Comparison of ENCODE assay signal across 16 mouse cellular contexts in the genomic region with DNA sequence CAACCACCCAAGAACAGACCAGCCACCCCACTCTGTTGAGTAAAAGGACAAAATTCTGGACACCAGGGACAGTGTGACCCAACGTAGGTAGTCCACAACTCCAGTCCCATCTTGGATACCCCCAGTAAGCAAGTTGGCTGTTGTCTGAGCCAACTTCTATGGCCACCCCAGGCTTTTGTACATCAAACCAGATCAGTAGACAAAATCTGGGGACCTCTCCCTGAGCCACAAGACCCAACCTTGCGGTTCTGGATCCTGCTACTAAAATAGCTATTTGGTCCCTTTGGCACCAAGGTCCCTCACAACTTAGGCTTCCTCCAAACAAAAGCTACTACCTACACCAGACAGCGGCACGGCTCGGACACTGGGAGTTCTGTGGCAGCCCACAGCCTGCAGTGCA. TPM values are rescaled to one million over a fixed set of nuclear protein-coding genes. Genes with fewer than 3 reads are reported as not detected.
DNase-seq lines count a peak whose midpoint lies in the region; ATAC-seq and TF ChIP-seq lines count a peak whose summit lies in the region.
"Had no signal": no experiment of that assay in that cellular context is flagged by ENCODE, and none has a peak within 500 bp of the region (broad histone marks: within the 10 kb centered on the region; RNA-seq: fewer than 3 reads in every experiment).

No protein-coding gene starts in this region.

- no peak for ATAC-seq in heart, embryonic 11.5 days (replicated peaks; ENCODE audit: insufficient number of reproducible peaks, low FRiP score, low TSS enrichment)
- no peak for ATAC-seq in heart, embryonic 15.5 days (replicated peaks; ENCODE audit: insufficient number of reproducible peaks, insufficient read depth, low FRiP score, low read depth)
- ATAC-seq: hindbrain, postnatal 0 days had no signal

- peaks cover 32% of the 10 kb centered on the region for H3K4me1 ChIP-seq in heart, embryonic 11.5 days (ENCODE audit: control insufficient read depth, insufficient read depth, low read length)
- H3K4me1 ChIP-seq in ES-Bruce4 (ENCODE audit: control insufficient read depth, insufficient read depth, low read length) = peaks cover 11% of the 10 kb centered on the region
- peaks cover 61% of the 10 kb centered on the region for H3K4me1 ChIP-seq in heart, embryonic 15.5 days (replicated peaks)
- H3K4me1 ChIP-seq in small intestine, adult 2 months (ENCODE audit: control insufficient read depth, insufficient read depth, insufficient read length, low read length) = peaks cover 9% of the 10 kb centered on the region

- H3K36me3 ChIP-seq in heart, embryonic 11.5 days (ENCODE audit: control insufficient read depth, insufficient read depth, low read length) = no peaks in the 10 kb centered on the region
- H3K36me3 ChIP-seq in ES-Bruce4 (ENCODE audit: control insufficient read depth, insufficient read depth, low read length, poor library complexity, severe bottlenecking) = no peaks in the 10 kb centered on the region
- H3K36me3 ChIP-seq in heart, embryonic 15.5 days = no peaks in the 10 kb centered on the region
- H3K36me3 ChIP-seq in small intestine, adult 2 months (ENCODE audit: control insufficient read depth, insufficient read depth, low read length) = no peaks in the 10 kb centered on the region
- H3K36me3 ChIP-seq: midbrain, embryonic 12.5 days; neural tube, embryonic 12.5 days had no signal

- peaks cover 10% of the 10 kb centered on the region; the same call in 1 of the 2 replicates for H3K27me3 ChIP-seq in heart, embryonic 11.5 days (ENCODE audit: control insufficient read depth, insufficient read depth, low read length)
- H3K27me3 ChIP-seq in ES-Bruce4 (ENCODE audit: control insufficient read depth, insufficient read depth, low read length, poor library complexity, severe bottlenecking) = no peaks in the 10 kb centered on the region
- peaks cover 7% of the 10 kb centered on the region; the same call in 1 of the 2 replicates for H3K27me3 ChIP-seq in heart, embryonic 15.5 days
- H3K27me3 ChIP-seq in small intestine, adult 2 months (ENCODE audit: control insufficient read depth, insufficient read depth, low read length) = peaks cover 3% of the 10 kb centered on the region; the same call in 1 of the 2 replicates

- WGBS in heart, embryonic 11.5 days (ENCODE audit: insufficient replicate concordance) = 84% methylated on average over 5 of the region's 5 CpGs
- WGBS in heart, embryonic 15.5 days = 85% methylated on average over 5 of the region's 5 CpGs
- 89% methylated on average over 5 of the region's 5 CpGs for WGBS in small intestine, adult 2 months

- DNase-seq in heart, adult 9 months (ENCODE audit: low spot score in 2 of 2) = no peak
- no peak for DNase-seq in adrenal gland, postnatal 4 days (ENCODE audit: low spot score in 2 of 2)
- no peak for DNase-seq in kidney, postnatal 10 days
- DNase-seq: adrenal gland, adult 2 months; cerebellum, postnatal 36 days; kidney, postnatal 25 days; layer of hippocampus, postnatal 36 days had no signal

- no peak for TF ChIP-seq POLR2A in ES-Bruce4 (IDR thresholded peaks at IDR 0.05; ENCODE audit: insufficient read depth, low read length)
- TF ChIP-seq POLR2A in small intestine, adult 2 months (IDR thresholded peaks at IDR 0.05; ENCODE audit: low read depth, low read length) = no peak

- no peak for TF ChIP-seq CTCF in ES-Bruce4 (IDR thresholded peaks at IDR 0.05; ENCODE audit: low read depth, low read length)
- no peak for TF ChIP-seq CTCF in small intestine, adult 2 months (IDR thresholded peaks at IDR 0.05; ENCODE audit: extremely low read depth, insufficient read length, insufficient replicate concordance, low read depth, low read length)

- no peak for TF ChIP-seq EP300 in ES-Bruce4 (IDR thresholded peaks at IDR 0.05; ENCODE audit: insufficient read depth, low read depth, low read length)

- H3K4me3 ChIP-seq in heart, embryonic 11.5 days (ENCODE audit: low read depth, low read length) = no peak overlapping the region; the same call in 1 of the 2 replicates
- peak overlapping the region; percentile 53 for H3K4me3 ChIP-seq in ES-Bruce4 (ENCODE audit: low read depth, low read length)
- H3K4me3 ChIP-seq in heart, embryonic 15.5 days = 0 out of 2 replicates have a peak overlapping the region, but pooled peaks have one; percentile 1
- H3K4me3 ChIP-seq in small intestine, adult 2 months (ENCODE audit: low read depth, low read length) = peak overlapping the region; percentile 24
- H3K4me3 ChIP-seq: erythroblast, embryonic 14.5 days; midbrain, embryonic 12.5 days; neural tube, embryonic 12.5 days had no signal

- H3K27ac ChIP-seq in heart, embryonic 11.5 days (ENCODE audit: low read depth, low read length) = no peak overlapping the region
- peak overlapping the region; percentile 27 for H3K27ac ChIP-seq in ES-Bruce4 (ENCODE audit: insufficient read depth, low read length)
- peak overlapping the region; percentile 84 for H3K27ac ChIP-seq in heart, embryonic 15.5 days
- no peak overlapping the region for H3K27ac ChIP-seq in small intestine, adult 2 months (ENCODE audit: insufficient read depth, low read depth, low read length)
- H3K27ac ChIP-seq: hindbrain, postnatal 0 days; midbrain, embryonic 12.5 days; neural tube, embryonic 12.5 days had no signal

- H3K9me3 ChIP-seq in heart, embryonic 11.5 days (replicated peaks; ENCODE audit: control insufficient read depth, low read length) = no peaks in the 10 kb centered on the region
- no peaks in the 10 kb centered on the region for H3K9me3 ChIP-seq in ES-Bruce4 (replicated peaks; ENCODE audit: control insufficient read depth, insufficient read depth, low read length, poor library complexity, severe bottlenecking)
- H3K9me3 ChIP-seq in heart, embryonic 15.5 days (replicated peaks) = no peaks in the 10 kb centered on the region
- H3K9me3 ChIP-seq: midbrain, embryonic 12.5 days; neural tube, embryonic 12.5 days had no signal

- no peak overlapping the region for H3K9ac ChIP-seq in heart, embryonic 11.5 days (ENCODE audit: low read depth, low read length)
- H3K9ac ChIP-seq in ES-Bruce4 (ENCODE audit: low read depth, poor library complexity, severe bottlenecking) = peak overlapping the region; percentile 72
- H3K9ac ChIP-seq in heart, embryonic 15.5 days = no peak overlapping the region
- H3K9ac ChIP-seq: lung, embryonic 14.5 days; midbrain, embryonic 12.5 days; neural tube, embryonic 12.5 days had no signal

- H3K4me2 ChIP-seq in heart, embryonic 11.5 days = peak overlapping the region; percentile 41
- H3K4me2 ChIP-seq in heart, embryonic 15.5 days = peak overlapping the region; percentile 31
- H3K4me2 ChIP-seq: midbrain, embryonic 12.5 days had no signal

RNA-seq across cellular contexts. Expression of a gene that starts 7.5 kb away (rescaled TPM):
- polyA plus RNA-seq in heart, embryonic 11.5 days (2014; fragmentation: Nextera tagmentation; extraction: Ambion mirVana) = 0.63 and 0.79 TPM in 2 replicates
- 25.8 and 28.6 TPM in 2 replicates for polyA plus RNA-seq in ES-Bruce4 (2011; ENCODE audit: insufficient read depth, insufficient read length, low read depth, missing spikeins)
- polyA plus RNA-seq in heart, embryonic 15.5 days (2015; fragmentation: Nextera tagmentation; extraction: Ambion mirVana) = 2.1 and 2.4 TPM in 2 replicates
- polyA plus RNA-seq in small intestine, adult 2 months (2012; rRNA removed) = 1.4 and 2.1 TPM in 2 replicates
- 10 to 100 TPM in 1 of 2 experiments, 1 to 10 TPM in 1; 9.8 to 12.0 TPM for total RNA-seq in adrenal gland, postnatal 4 days (2021)

RNA-seq across cellular contexts. Expression of a gene that starts 13.7 kb away (rescaled TPM):
- polyA plus RNA-seq in heart, embryonic 11.5 days (2014; fragmentation: Nextera tagmentation; extraction: Ambion mirVana) = 11.5 and 13.0 TPM in 2 replicates
- polyA plus RNA-seq in ES-Bruce4 (2011; ENCODE audit: insufficient read depth, insufficient read length, low read depth, missing spikeins) = 4.9 and 7.6 TPM in 2 replicates
- 5.7 and 7.3 TPM in 2 replicates for polyA plus RNA-seq in heart, embryonic 15.5 days (2015; fragmentation: Nextera tagmentation; extraction: Ambion mirVana)
- polyA plus RNA-seq in small intestine, adult 2 months (2012; rRNA removed) = 1.2 and 1.6 TPM in 2 replicates
- total RNA-seq in adrenal gland, postnatal 4 days (2021) = 1 to 10 TPM; 8.2 to 10.0 TPM
- polyA plus RNA-seq: erythroblast, embryonic 14.5 days had no signal

RNA-seq across cellular contexts. Expression of a gene that starts 34.2 kb away (rescaled TPM):
- polyA plus RNA-seq in heart, embryonic 11.5 days (2014; fragmentation: Nextera tagmentation; extraction: Ambion mirVana) = 61.5 and 62.8 TPM in 2 replicates
- 58.9 and 59.1 TPM in 2 replicates for polyA plus RNA-seq in ES-Bruce4 (2011; ENCODE audit: insufficient read depth, insufficient read length, low read depth, missing spikeins)
- polyA plus RNA-seq in heart, embryonic 15.5 days (2015; fragmentation: Nextera tagmentation; extraction: Ambion mirVana) = 34.6 and 53.3 TPM in 2 replicates
- polyA plus RNA-seq in small intestine, adult 2 months (2012; rRNA removed) = 8.0 and 15.8 TPM in 2 replicates
- total RNA-seq in adrenal gland, postnatal 4 days (2021) = 10 to 100 TPM; 31.1 to 32.5 TPM

RNA-seq across cellular contexts. Expression of a gene that starts 34.5 kb away (rescaled TPM):
- polyA plus RNA-seq in heart, embryonic 11.5 days (2014; fragmentation: Nextera tagmentation; extraction: Ambion mirVana) = 1.5 and 1.7 TPM in 2 replicates
- 0.90 and 1.1 TPM in 2 replicates for polyA plus RNA-seq in ES-Bruce4 (2011; ENCODE audit: insufficient read depth, insufficient read length, low read depth, missing spikeins)
- 7.2 and 34.0 TPM in 2 replicates for polyA plus RNA-seq in heart, embryonic 15.5 days (2015; fragmentation: Nextera tagmentation; extraction: Ambion mirVana)
- polyA plus RNA-seq in small intestine, adult 2 months (2012; rRNA removed) = 21.8 and 28.2 TPM in 2 replicates
- 10 to 100 TPM; 11.8 to 15.2 TPM for total RNA-seq in adrenal gland, postnatal 4 days (2021)

Comparison
In these comparisons a context has a peak if more than half of its experiments do, and no peak if none do; other contexts are left out.
1. H3K27ac ChIP-seq: peak in ES-Bruce4 (single experiment) and heart, embryonic 15.5 days (single experiment); none in heart, embryonic 11.5 days (single experiment) and small intestine, adult 2 months (single experiment).